Mouse (Mus musculus) hindlimb bud, embryonic 11.5 days (tissue): ENCODE measurements around the gene Gm7298.
"Not testable (repeated sequence)": the region's sequence is repeated elsewhere in the genome, so short reads cannot be mapped to it uniquely, and the experiment has no call there.

ENCODE experiments used
- DNase-seq: peaks from one replicate; pipeline ENCODE4 v3.0.0-alpha.2; 2012; ENCODE audit warnings: low read depth, low spot score; ENCODE audit errors: extremely low spot score

The Gm7298 gene

GRCm38 (mm10) chr6:121732632-121733031, at the start of gene Gm7298:
Gm7298 (plus strand) TSS chr6:121732932.
- DNase-seq: no peak

- DNase-seq: no peak
Observed at GRCm38 (mm10) chr6:121828034-121828433, 95.3 kb downstream of the Gm7298 start.

- no peak for DNase-seq
Observed at GRCm38 (mm10) chr6:121836361-121836760, 103.6 kb downstream of the Gm7298 start.

- not testable (repeated sequence) for DNase-seq
Observed at GRCm38 (mm10) chr6:121838271-121838670, 105.5 kb downstream of the Gm7298 start, which contains the start of gene Mug1. Mug1 (plus strand) TSS chr6:121838541.
